Mouse (Mus musculus) ES-E14 (cell line): ENCODE data around the gene 4930524B15Rik.

Experiments used
- CHD2 ChIP-seq: IDR thresholded peaks from 2 replicates; pipeline ENCODE4 v1.6.1; 2014; ENCODE audit warnings: mild to moderate bottlenecking, low read depth, low read length, inconsistent platforms
- MAFK ChIP-seq: IDR thresholded peaks from 2 replicates; pipeline ENCODE4 v1.6.1; 2014; ENCODE audit warnings: mild to moderate bottlenecking, low read depth, low read length, inconsistent platforms; ENCODE audit not compliant: insufficient read depth
- ZNF384 ChIP-seq: IDR thresholded peaks from 2 replicates; pipeline ENCODE4 v1.6.1; 2012; ENCODE audit warnings: low read depth, low read length, inconsistent platforms

DNA sequence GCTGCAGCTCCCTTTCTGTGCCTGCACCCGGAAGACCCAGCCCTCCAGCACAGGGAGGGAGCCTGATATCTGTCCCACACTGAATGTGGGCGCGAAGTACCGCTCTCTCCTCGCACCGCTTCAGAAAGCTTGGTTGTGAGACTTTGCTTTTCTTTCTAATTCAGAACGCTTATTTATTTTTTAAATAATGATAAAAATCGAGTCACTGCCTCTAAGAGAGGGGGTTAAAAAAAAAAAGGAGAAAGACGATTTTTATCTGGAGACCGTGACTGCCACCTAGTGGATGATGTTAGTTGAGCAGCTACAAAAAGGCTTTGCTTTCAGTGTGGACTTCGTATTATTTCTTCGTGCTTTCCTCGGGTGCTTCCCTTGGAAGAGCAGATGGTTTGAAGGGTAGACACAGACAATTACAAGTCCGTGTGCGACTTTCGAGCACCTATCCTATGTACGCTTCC, 16.0 kb upstream of the 4930524B15Rik start:
- TF ChIP-seq CHD2 (no peak), ZNF384 (peak; percentile 93), MAFK (no peak)
